Mouse (Mus musculus): ENCODE results near the gene Dab2ip.

- TF ChIP-seq CTCF (IDR thresholded peaks at IDR 0.05; ENCODE audit: control insufficient read depth, insufficient read depth, low read length) (no peak), POLR2A (IDR thresholded peaks at IDR 0.05; ENCODE audit: borderline replicate concordance, control insufficient read depth, low read depth, low read length) (no peak)
These were observed 135.0 kb downstream of the Dab2ip start for GRCm38 (mm10) chr2:35693037-35693436.
